Mouse (Mus musculus) liver, embryonic 16.5 days (tissue): Measurements from ENCODE around the gene 1700001C02Rik. TPM values are rescaled to one million over a fixed set of nuclear protein-coding genes. Genes with fewer than 3 reads are reported as not detected.

ENCODE experiments used
- ATAC-seq: fragments of 200-750 bp; cut with Nextera tagmentation; 2 replicates; pipeline ENCODE4 v1.8.0; 2017; ENCODE audit warnings: low read depth, mild to moderate bottlenecking, moderate number of reproducible peaks, moderate library complexity
- H3K27ac ChIP-seq: fragments of 300-500 bp; sonication (generic); 2 replicates; pipeline ENCODE4 v1.5.1; 2014; ENCODE audit warnings: mild to moderate bottlenecking, low read length
- H3K27me3 ChIP-seq: fragments of 300-500 bp; sonication (generic); 2 replicates; pipeline ENCODE4 v1.6.1; 2014; ENCODE audit warnings: low read depth, low read length, mixed read lengths; ENCODE audit not compliant: control insufficient read depth, insufficient read depth
- H3K36me3 ChIP-seq: fragments of 300-500 bp; sonication (generic); 2 replicates; pipeline ENCODE4 v1.6.1; 2014; ENCODE audit warnings: mild to moderate bottlenecking; ENCODE audit not compliant: control insufficient read depth, insufficient read depth
- H3K4me1 ChIP-seq: fragments of 300-500 bp; sonication (generic); 2 replicates; pipeline ENCODE4 v1.6.1; 2014; ENCODE audit warnings: low read depth, low read length, mixed read lengths; ENCODE audit not compliant: control insufficient read depth
- H3K4me2 ChIP-seq: fragments of 300-500 bp; sonication (generic); 2 replicates; pipeline ENCODE4 v1.6.1; 2014; ENCODE audit warnings: low read depth, low read length, mixed read lengths
- H3K4me3 ChIP-seq: fragments of 300-500 bp; sonication (generic); 2 replicates; pipeline ENCODE4 v1.5.1; 2014; ENCODE audit warnings: low read depth, mild to moderate bottlenecking, low read length
- H3K9ac ChIP-seq: fragments of 300-500 bp; sonication (generic); 2 replicates; pipeline ENCODE4 v1.6.1; 2014; ENCODE audit warnings: low read depth, low read length
- H3K9me3 ChIP-seq: fragments of 300-500 bp; sonication (generic); replicated peaks from 2 replicates; pipeline ENCODE4 v1.6.1; 2016; ENCODE audit warnings: low read length; ENCODE audit not compliant: control insufficient read depth
- WGBS: fragments of 180-500 bp; shearing (Covaris S2); extraction: QIAGEN DNeasy Blood & Tissue Kit; methylation state at CpG from one replicate; pipeline ENCODE4 v1.1.7; 2014; ENCODE audit not compliant: insufficient replicate concordance; 5-methylcytosine and 5-hydroxymethylcytosine counted together
- polyA plus RNA-seq: library from polyadenylated mRNA; unstranded; fragments of >200 nt; fragmentation: Nextera tagmentation; extraction: Ambion mirVana; gene quantifications from 2 replicates; pipeline ENCODE4 v1.2.1, GENCODE M21; 2015

Gene 1700001C02Rik
- polyA plus RNA-seq, 1 experiment from 2014 or later = not detected

- Histone ChIP-seq H3K4me3 (no peak overlapping the region), H3K36me3 (no peaks in the 10 kb centered on the region), H3K27ac (no peak overlapping the region), H3K27me3 (no peaks in the 10 kb centered on the region), H3K9me3 (no peaks in the 10 kb centered on the region), H3K4me1 (no peaks in the 10 kb centered on the region), H3K4me2 (no peak overlapping the region), H3K9ac (no peak overlapping the region)
- 37% methylated on average over 6 of the region's 6 CpGs for WGBS
- ATAC-seq = no peak
Measured at GRCm38 (mm10) chr5:30456056-30456455, 9.8 kb upstream of the 1700001C02Rik start.

DNA sequence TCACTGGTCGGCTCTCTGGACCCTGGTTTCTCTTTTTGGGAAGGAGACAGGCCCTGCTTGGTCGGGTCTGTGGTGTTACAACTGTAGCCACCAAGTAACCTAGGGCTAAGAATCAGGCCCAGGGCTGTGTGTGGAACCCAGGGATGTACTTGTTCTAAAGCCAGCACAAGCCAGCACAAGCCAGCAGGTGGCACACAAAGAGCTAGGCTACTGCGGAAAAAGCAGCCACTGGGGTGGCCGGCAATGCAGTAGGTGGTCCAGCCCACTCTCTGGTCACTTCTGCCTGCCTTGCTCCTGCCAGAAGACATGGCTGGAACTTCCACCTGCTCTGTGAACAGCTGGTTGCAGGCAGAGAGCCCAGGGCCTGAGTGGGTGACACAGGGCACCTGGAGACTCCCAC is 5.7 kb upstream of the 1700001C02Rik start:
- peaks cover 2% of the 10 kb centered on the region; the same call in 1 of the 2 replicates for H3K27me3 ChIP-seq
- H3K36me3 ChIP-seq = no peaks in the 10 kb centered on the region
- no peak overlapping the region for H3K9ac ChIP-seq
- H3K9me3 ChIP-seq = no peaks in the 10 kb centered on the region
- ATAC-seq = no peak
- H3K27ac ChIP-seq = no peak overlapping the region
- no peak overlapping the region for H3K4me2 ChIP-seq
- WGBS = 24% methylated on average over 4 of the region's 4 CpGs
- H3K4me1 ChIP-seq = no peaks in the 10 kb centered on the region
- H3K4me3 ChIP-seq = no peak overlapping the region

DNA sequence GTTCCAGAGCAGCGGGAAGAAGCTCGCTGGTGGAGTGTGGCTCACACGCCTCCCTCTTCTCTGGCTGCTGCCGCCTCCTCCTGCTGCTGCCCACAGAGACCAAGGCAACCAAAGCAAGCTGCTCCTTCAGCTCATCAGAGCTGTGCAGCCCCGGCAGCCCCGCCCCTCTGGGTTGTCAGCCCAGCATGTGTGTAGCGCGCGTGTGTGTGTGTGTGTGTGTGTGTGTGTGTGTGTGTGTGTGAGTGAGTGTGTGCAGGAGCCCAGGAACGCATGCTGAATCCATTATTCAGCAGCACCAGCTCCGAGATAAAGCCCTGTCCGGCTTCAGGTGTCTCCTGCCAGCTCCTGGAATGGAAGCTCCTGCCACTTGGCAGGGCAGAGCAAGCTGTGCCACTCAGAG is 4.0 kb upstream of the 1700001C02Rik start, which contains the start of gene Otof:
Gene Otof (minus strand): TSS at position 112 of the 400 bp plus-strand sequence.
- H3K4me1 ChIP-seq = no peaks in the 10 kb centered on the region
- H3K36me3 ChIP-seq = no peaks in the 10 kb centered on the region
- no peak within 1 kb of the TSS for H3K9ac ChIP-seq
- WGBS = 44% methylated on average over 12 of the region's 12 CpGs
- H3K27me3 ChIP-seq = peaks cover 17% of the 10 kb centered on the region
- no peak within 1 kb of the TSS for H3K27ac ChIP-seq
- no peak within 1 kb of the TSS for H3K4me3 ChIP-seq
- no peak within 1 kb of the TSS for H3K4me2 ChIP-seq
- no peak for ATAC-seq
- H3K9me3 ChIP-seq = no peaks in the 10 kb centered on the region

- Histone ChIP-seq H3K27ac (no peak overlapping the region), H3K4me1 (no peaks in the 10 kb centered on the region), H3K9ac (no peak overlapping the region), H3K36me3 (no peaks in the 10 kb centered on the region), H3K4me2 (no peak overlapping the region), H3K9me3 (no peaks in the 10 kb centered on the region), H3K27me3 (peaks cover 18% of the 10 kb centered on the region), H3K4me3 (no peak overlapping the region)
- 31% methylated on average over 9 of the region's 9 CpGs for WGBS
- ATAC-seq = no peak
Measured at GRCm38 (mm10) chr5:30466315-30466714, 468 bp downstream of the 1700001C02Rik start.

GRCm38 (mm10) chr5:30470454-30470853 is 4.6 kb downstream of the 1700001C02Rik start:
- Histone ChIP-seq H3K9ac (no peak overlapping the region), H3K27me3 (peaks cover 14% of the 10 kb centered on the region), H3K9me3 (no peaks in the 10 kb centered on the region), H3K36me3 (no peaks in the 10 kb centered on the region), H3K4me1 (no peaks in the 10 kb centered on the region), H3K4me2 (no peak overlapping the region), H3K27ac (no peak overlapping the region), H3K4me3 (no peak overlapping the region)
- WGBS = 50% methylated on average over 6 of the region's 6 CpGs
- ATAC-seq = no peak

DNA sequence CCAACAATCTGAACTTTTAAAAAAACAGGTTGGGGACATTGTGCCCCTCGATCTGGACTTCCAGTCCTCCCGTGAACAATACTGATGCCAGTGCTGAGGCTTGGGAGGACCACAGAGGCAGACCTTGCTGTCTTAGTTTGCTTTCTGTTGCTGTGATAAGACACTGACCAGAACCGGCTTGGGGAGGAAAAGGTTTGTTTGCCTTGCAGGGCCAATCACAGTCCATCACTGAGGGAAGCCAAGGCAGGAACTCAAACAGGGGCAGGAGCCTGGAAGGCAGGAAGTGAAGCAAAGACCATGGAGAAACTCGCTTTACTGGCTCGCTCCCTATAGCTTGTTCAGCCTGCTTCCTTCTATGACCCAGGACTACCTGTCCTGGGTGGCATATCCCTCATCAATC is 6.3 kb downstream of the 1700001C02Rik start:
- no peaks in the 10 kb centered on the region for H3K9me3 ChIP-seq
- no peak overlapping the region for H3K4me2 ChIP-seq
- H3K27ac ChIP-seq = no peak overlapping the region
- H3K36me3 ChIP-seq = no peaks in the 10 kb centered on the region
- ATAC-seq = no peak
- H3K4me1 ChIP-seq = no peaks in the 10 kb centered on the region
- no peaks in the 10 kb centered on the region; the same call in 1 of the 2 replicates for H3K27me3 ChIP-seq
- 25% methylated on average over 5 of the region's 5 CpGs for WGBS
- H3K9ac ChIP-seq = no peak overlapping the region
- H3K4me3 ChIP-seq = no peak overlapping the region

DNA sequence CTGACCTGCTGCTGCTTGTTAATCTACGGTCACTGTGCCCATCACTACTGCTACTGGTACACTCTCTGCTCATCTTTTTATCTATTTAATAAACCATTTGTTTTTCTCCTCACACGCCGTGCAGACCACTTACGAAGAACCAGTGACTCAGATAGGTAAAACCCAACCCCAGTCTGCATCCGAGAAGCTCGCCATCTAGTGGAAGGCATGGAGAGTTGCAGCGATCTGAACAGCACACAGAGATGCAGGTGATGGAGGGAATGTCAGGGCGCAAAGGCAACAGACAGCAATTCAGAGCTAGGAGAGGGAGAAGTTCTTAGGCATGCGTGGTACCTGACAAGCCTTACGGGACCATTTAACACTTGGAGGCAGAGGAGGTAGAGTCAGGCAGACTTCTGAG is 10.7 kb downstream of the 1700001C02Rik start:
- Histone ChIP-seq H3K4me1 (no peaks in the 10 kb centered on the region), H3K36me3 (no peaks in the 10 kb centered on the region), H3K4me2 (no peak overlapping the region), H3K4me3 (no peak overlapping the region), H3K9me3 (no peaks in the 10 kb centered on the region), H3K27me3 (no peaks in the 10 kb centered on the region), H3K9ac (no peak overlapping the region), H3K27ac (no peak overlapping the region)
- WGBS = 33% methylated on average over 10 of the region's 10 CpGs
- ATAC-seq = no peak

GRCm38 (mm10) chr5:30482319-30482718 is 16.5 kb downstream of the 1700001C02Rik start:
- no peak overlapping the region for H3K4me2 ChIP-seq
- no peak overlapping the region for H3K4me3 ChIP-seq
- H3K27ac ChIP-seq = no peak overlapping the region
- no peak overlapping the region for H3K9ac ChIP-seq
- WGBS = 13% methylated on average over 5 of the region's 5 CpGs
- no peaks in the 10 kb centered on the region for H3K4me1 ChIP-seq
- H3K9me3 ChIP-seq = no peaks in the 10 kb centered on the region
- no peak for ATAC-seq
- H3K27me3 ChIP-seq = no peaks in the 10 kb centered on the region
- no peaks in the 10 kb centered on the region for H3K36me3 ChIP-seq

DNA sequence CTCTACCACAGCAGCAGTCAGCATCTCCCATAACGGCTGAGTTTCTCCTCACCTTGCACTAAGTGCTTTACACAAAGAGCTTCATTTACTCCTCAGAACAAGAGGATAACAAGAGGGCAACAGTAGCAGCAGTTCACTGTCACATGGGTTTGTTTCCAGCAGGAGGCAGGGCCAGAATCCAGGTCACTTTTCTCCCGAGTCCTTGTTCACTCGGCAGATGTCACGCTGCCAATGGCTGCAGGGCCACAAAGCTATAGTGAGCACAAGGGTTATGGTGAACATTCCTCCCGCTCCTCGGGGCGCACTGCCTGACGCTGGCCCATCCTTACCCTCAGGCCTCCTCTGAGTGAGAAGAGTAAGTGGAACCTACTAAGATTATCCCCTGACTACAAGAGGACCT is 17.7 kb downstream of the 1700001C02Rik start:
- H3K27me3 ChIP-seq = no peaks in the 10 kb centered on the region
- H3K4me3 ChIP-seq = no peak overlapping the region
- no peaks in the 10 kb centered on the region for H3K36me3 ChIP-seq
- no peak for ATAC-seq
- H3K4me1 ChIP-seq = no peaks in the 10 kb centered on the region
- H3K27ac ChIP-seq = no peak overlapping the region
- WGBS = 71% methylated on average over 8 of the region's 8 CpGs
- no peak overlapping the region for H3K9ac ChIP-seq
- H3K9me3 ChIP-seq = no peaks in the 10 kb centered on the region
- no peak overlapping the region for H3K4me2 ChIP-seq
